Mouse (Mus musculus) layer of hippocampus, postnatal 14 days (tissue): ENCODE results near the gene Gpcpd1. TPM values are rescaled to one million over a fixed set of nuclear protein-coding genes. Genes with fewer than 3 reads are reported as not detected.
"Not testable (repeated sequence)": the region's sequence is repeated elsewhere in the genome, so short reads cannot be mapped to it uniquely, and the experiment has no call there.

ENCODE experiments used
- DNase-seq, 2 experiments: peaks; one replicate each; pipeline ENCODE4 v3.0.0; 2021 to 2022; ENCODE audit warnings: low spot score in 2 of 2, mixed read lengths in 1 of 2
- long read RNA-seq, 2 experiments: library from polyadenylated mRNA; stranded (forward); transcript quantifications; one replicate each; pipeline ENCODE4 v2.0.0; 2021
- total RNA-seq, 2 experiments: library from RNA; stranded (reverse); gene quantifications; 2 replicates each; pipeline ENCODE4 v1.2.3; 2021

Gene Gpcpd1
- 100 to 1,000 TPM; 101 to 116 TPM for total RNA-seq
- long read RNA-seq, experiment 1, transcript Gpcpd1-202 (20 exons, 3,686 nt), result major isoform, 54 of 113 reads
- long read RNA-seq, experiment 1, transcript Gpcpd1-205 (20 exons, 3,703 nt), result minor isoform, 20 of 113 reads
- long read RNA-seq, experiment 1, transcript Gpcpd1-213 (19 exons, 3,612 nt), result minor isoform, 5 of 113 reads
- long read RNA-seq, experiment 1, partial matches to known transcripts, result 14 of 113 reads
- long read RNA-seq, experiment 1, other reads (novel, unspliced or antisense), result 20 of 113 reads
- long read RNA-seq, experiment 2, transcript Gpcpd1-213 (19 exons, 3,612 nt), result minor isoform, 7 of 109 reads
- long read RNA-seq, experiment 2, transcript Gpcpd1-202 (20 exons, 3,686 nt), result major isoform, 55 of 109 reads
- long read RNA-seq, experiment 2, transcript Gpcpd1-205 (20 exons, 3,703 nt), result minor isoform, 14 of 109 reads
- long read RNA-seq, experiment 2, partial matches to known transcripts, result 12 of 109 reads
- long read RNA-seq, experiment 2, other reads (novel, unspliced or antisense), result 20 of 109 reads

GRCm38 (mm10) chr2:132587240-132587779, at the start of gene Gpcpd1:
Gene Gpcpd1, minus strand, starts transcription at chr2:132587729.
- no peak for DNase-seq

GRCm38 (mm10) chr2:132636534-132636933, 49.0 kb upstream of the Gpcpd1 start:
- DNase-seq, result no peak

- DNase-seq, result no peak
These were observed 41.1 kb upstream of the Gpcpd1 start for GRCm38 (mm10) chr2:132628626-132629025.

- DNase-seq, result no peak
These were observed 35.6 kb upstream of the Gpcpd1 start for GRCm38 (mm10) chr2:132623092-132623491.

- DNase-seq, result no peak
These were observed 30.2 kb upstream of the Gpcpd1 start for GRCm38 (mm10) chr2:132617693-132618092.

GRCm38 (mm10) chr2:132613581-132614188, 26.2 kb upstream of the Gpcpd1 start:
- no peak for DNase-seq

- no peak for DNase-seq
These were observed 24.2 kb upstream of the Gpcpd1 start for GRCm38 (mm10) chr2:132611551-132612233.

- DNase-seq, result peak; percentile 36 to 51
These were observed 19.9 kb upstream of the Gpcpd1 start for GRCm38 (mm10) chr2:132607141-132608093.

- DNase-seq, result no peak
These were observed 18.4 kb upstream of the Gpcpd1 start for GRCm38 (mm10) chr2:132605795-132606563.

- DNase-seq, result no peak
These were observed 17.4 kb upstream of the Gpcpd1 start for GRCm38 (mm10) chr2:132604922-132605321.

GRCm38 (mm10) chr2:132603706-132604105, 16.2 kb upstream of the Gpcpd1 start:
- no peak for DNase-seq

GRCm38 (mm10) chr2:132601777-132602176, 14.2 kb upstream of the Gpcpd1 start:
- no peak for DNase-seq

GRCm38 (mm10) chr2:132600081-132600480, 12.6 kb upstream of the Gpcpd1 start:
- no peak for DNase-seq

GRCm38 (mm10) chr2:132599127-132599526, 11.6 kb upstream of the Gpcpd1 start:
- no peak for DNase-seq

- no peak for DNase-seq
These were observed 10.4 kb upstream of the Gpcpd1 start for GRCm38 (mm10) chr2:132597866-132598480.

GRCm38 (mm10) chr2:132597226-132597625, 9.7 kb upstream of the Gpcpd1 start:
- no peak for DNase-seq

GRCm38 (mm10) chr2:132595601-132596235, 8.2 kb upstream of the Gpcpd1 start:
- DNase-seq, result peak in 1 of 2 experiments; percentile 31

GRCm38 (mm10) chr2:132592126-132592525, 4.6 kb upstream of the Gpcpd1 start:
- DNase-seq, result no peak

GRCm38 (mm10) chr2:132591579-132591978, 4.0 kb upstream of the Gpcpd1 start:
- DNase-seq, result not testable (repeated sequence)
